Mouse (Mus musculus) G1E (cell line): Measurements from ENCODE around the gene Nfx1.

Experiments used
- CTCF ChIP-seq: IDR thresholded peaks from 2 replicates; pipeline ENCODE4 v1.5.1; 2012; ENCODE audit warnings: low read depth, low read length, inconsistent platforms, mixed read lengths
- GATA1 ChIP-seq: IDR thresholded peaks from 2 replicates; pipeline ENCODE4 v1.6.1; 2012; ENCODE audit warnings: borderline replicate concordance, low read length, inconsistent platforms, mixed read lengths
- GATA2 ChIP-seq: IDR thresholded peaks from 2 replicates; pipeline ENCODE4 v1.6.1; 2012; ENCODE audit warnings: low read depth, low read length, inconsistent platforms, borderline replicate concordance
- POLR2AphosphoS5 ChIP-seq: IDR thresholded peaks from 2 replicates; pipeline ENCODE4 v1.6.1; 2012; ENCODE audit warnings: low read depth, low read length, inconsistent platforms; ENCODE audit not compliant: insufficient replicate concordance
- TAL1 ChIP-seq: conservative IDR thresholded peaks from 2 replicates; pipeline ENCODE4 v1.6.1; 2012; ENCODE audit warnings: low read depth, low read length, inconsistent platforms, mixed read lengths

GRCm38 (mm10) chr4:41047524-41048271 lies 77.0 kb downstream of the Nfx1 start, which contains the start of gene Aqp7:
- no peak for TF ChIP-seq GATA2
- no peak for TF ChIP-seq CTCF
- TF ChIP-seq POLR2AphosphoS5: no peak
- TF ChIP-seq TAL1: no peak
- no peak for TF ChIP-seq GATA1
